Mouse (Mus musculus): ENCODE data around the gene Atp6v0a4. TPM values are rescaled to one million over a fixed set of nuclear protein-coding genes. Genes with fewer than 3 reads are reported as not detected.
A peak's percentile ranks its signal among the peaks of the same experiment; 100 is the strongest.

Atp6v0a4 gene
- polyA plus RNA-seq, 1 experiment from 2014 or later = 0.45 TPM

DNA sequence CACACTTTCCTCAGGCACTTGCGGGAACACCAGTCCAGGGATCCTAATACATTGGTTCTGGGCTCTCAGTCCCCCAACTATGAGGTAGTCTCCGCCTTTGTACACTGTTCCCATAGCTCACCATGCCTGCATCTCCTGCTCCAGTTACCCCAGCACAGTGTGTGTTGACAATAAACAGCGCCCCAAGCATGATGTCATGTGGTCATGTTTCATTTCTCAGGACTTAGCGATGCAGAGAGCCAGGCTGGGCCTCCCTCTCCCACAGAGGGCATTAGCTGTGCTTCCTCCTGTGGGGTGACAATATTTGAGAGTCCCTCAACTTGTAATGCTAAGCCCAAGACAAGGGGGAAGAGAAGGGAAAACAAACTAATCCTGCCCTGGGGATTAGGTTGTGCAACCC, 76.4 kb downstream of the Atp6v0a4 start:
- Histone ChIP-seq H3K27ac (replicated peaks) (0 out of 2 replicates have a peak overlapping the region, but pooled peaks have one; percentile 64), H3K36me3 (no peaks in the 10 kb centered on the region)
- no peak for ATAC-seq (ENCODE audit: extremely low read depth, insufficient number of reproducible peaks, low FRiP score, low TSS enrichment)

DNA sequence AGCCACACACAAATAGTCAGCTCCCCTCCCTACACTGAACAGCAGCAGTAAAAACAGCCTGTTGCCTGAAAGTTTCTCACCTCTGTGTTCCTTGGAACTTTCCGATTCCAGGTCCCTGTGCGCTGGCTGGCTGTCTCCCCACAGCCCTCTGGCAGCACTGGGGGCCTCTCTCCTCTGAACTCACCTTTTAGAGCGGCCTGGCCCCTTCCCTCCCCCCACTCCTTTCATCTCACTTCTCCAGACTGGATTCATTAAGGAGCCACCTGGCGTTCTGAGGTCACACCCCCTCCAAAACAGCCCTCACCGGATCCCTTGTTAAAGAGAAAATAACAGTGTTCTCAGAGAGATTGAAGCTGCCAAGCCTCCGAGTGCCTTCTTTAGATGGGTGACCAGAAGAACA, 77.5 kb downstream of the Atp6v0a4 start, which contains the start of gene Svopl:
TSS of gene Svopl (minus strand) at position 159 of the 400 bp plus-strand sequence.
- ATAC-seq (ENCODE audit: extremely low read depth, insufficient number of reproducible peaks, low FRiP score, low TSS enrichment) = no peak
- H3K27me3 ChIP-seq (replicated peaks) = no peaks in the 10 kb centered on the region
- WGBS = 35% methylated on average over 6 of the region's 6 CpGs
- H3K4me2 ChIP-seq = no peak within 1 kb of the TSS
- H3K4me3 ChIP-seq = no peak within 1 kb of the TSS
- H3K9me3 ChIP-seq = 0 out of 2 replicates have a peak, but pooled peaks cover 5% of the 10 kb centered on the region
- H3K36me3 ChIP-seq = no peaks in the 10 kb centered on the region
- peaks cover 12% of the 10 kb centered on the region for H3K4me1 ChIP-seq
- H3K27ac ChIP-seq (replicated peaks) = no peak within 1 kb of the TSS
- H3K9ac ChIP-seq = no peak within 1 kb of the TSS

More for the DNA sequence above, 76.4 kb downstream of the Atp6v0a4 start:
- Histone ChIP-seq H3K4me1 (peaks cover 12% of the 10 kb centered on the region), H3K9me3 (0 out of 2 replicates have a peak, but pooled peaks cover 5% of the 10 kb centered on the region), H3K27me3 (replicated peaks) (no peaks in the 10 kb centered on the region), H3K4me3 (no peak overlapping the region), H3K9ac (no peak overlapping the region), H3K4me2 (no peak overlapping the region)
- 69% methylated on average over 4 of the region's 4 CpGs for WGBS

DNA sequence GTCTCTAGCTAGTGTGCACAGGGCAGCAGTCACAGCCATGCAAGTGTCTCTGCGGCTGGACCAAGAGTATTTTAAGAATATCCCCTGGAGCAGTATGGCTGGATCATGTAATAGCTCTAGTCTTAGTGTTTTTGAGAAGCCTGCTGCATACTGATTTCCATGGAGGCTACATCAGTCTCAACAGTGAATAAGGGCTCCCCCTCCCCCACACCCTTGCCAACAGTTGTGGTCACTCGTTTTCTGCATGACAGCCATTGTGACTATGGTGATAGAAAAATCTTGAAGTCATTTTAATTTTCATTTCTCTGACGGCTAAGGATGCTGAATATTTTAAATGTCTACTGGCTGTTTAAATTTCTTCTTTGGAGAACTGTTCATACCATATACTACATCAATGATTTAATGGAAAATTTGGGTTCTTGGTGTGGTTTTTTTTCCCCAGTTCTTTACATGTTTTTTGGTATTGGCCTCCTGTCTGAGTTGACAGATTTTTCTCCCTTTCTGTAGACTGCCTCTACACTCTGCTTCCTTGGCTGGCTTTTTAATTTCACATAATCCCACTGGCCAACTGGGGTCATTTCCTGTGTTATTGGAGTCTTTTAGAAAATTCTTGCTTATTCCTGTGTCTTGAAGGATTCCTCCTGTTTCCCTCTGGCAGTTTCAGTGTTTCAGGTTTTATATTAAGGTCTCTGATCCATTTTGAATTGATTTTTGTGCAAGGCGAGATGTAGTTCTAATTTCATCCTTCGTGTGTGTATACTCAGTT, 91.4 kb downstream of the Atp6v0a4 start:
- H3K4me1 ChIP-seq = peaks cover 11% of the 10 kb centered on the region
- ATAC-seq (ENCODE audit: extremely low read depth, insufficient number of reproducible peaks, low FRiP score, low TSS enrichment) = no peak
- H3K4me3 ChIP-seq = no peak overlapping the region
- no peaks in the 10 kb centered on the region for H3K9me3 ChIP-seq
- WGBS = 72% methylated on average over 5 of the region's 5 CpGs
- no peaks in the 10 kb centered on the region for H3K27me3 ChIP-seq (replicated peaks)
- H3K27ac ChIP-seq (replicated peaks) = peak overlapping the region; percentile 42; the same call in 1 of the 2 replicates
- H3K4me2 ChIP-seq = no peak overlapping the region
- H3K36me3 ChIP-seq = no peaks in the 10 kb centered on the region
- no peak overlapping the region for H3K9ac ChIP-seq

DNA sequence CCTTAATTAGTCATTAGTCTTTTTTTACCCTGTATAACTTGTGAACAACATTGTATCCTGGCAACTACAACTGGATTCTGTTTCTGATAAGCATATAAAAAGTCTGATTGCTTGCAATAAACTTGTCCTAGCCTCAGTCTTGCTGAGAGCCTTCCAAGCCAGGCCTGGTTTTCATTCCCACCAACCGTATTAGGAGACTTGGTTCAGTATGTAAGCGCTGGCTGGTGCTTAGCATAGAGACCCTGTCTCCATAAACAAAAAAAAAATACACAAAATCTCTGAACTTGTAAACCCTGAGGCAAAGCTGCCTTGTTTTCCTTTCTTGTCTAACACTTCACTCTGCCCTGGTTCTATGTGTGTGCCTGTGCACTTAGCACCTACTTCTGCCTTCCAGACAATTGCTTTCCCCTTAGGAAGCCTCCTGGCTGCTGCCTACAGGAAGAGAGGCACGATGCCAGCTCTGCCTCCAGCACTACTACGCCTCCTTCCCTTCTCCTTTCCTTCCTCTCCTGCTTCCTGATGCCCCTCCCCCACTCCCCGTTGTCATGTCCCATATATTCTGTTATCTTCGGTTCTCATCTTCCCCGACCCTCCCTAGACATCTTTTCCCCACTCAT, 92.4 kb downstream of the Atp6v0a4 start:
- H3K4me3 ChIP-seq = no peak overlapping the region
- 36% methylated on average over 7 of the region's 7 CpGs for WGBS
- H3K27ac ChIP-seq (replicated peaks) = peak overlapping the region; percentile 42; the same call in 1 of the 2 replicates
- H3K4me1 ChIP-seq = peaks cover 11% of the 10 kb centered on the region
- H3K4me2 ChIP-seq = no peak overlapping the region
- H3K9ac ChIP-seq = no peak overlapping the region
- H3K27me3 ChIP-seq (replicated peaks) = no peaks in the 10 kb centered on the region
- H3K36me3 ChIP-seq = no peaks in the 10 kb centered on the region
- no peaks in the 10 kb centered on the region for H3K9me3 ChIP-seq
- no peak for ATAC-seq (ENCODE audit: extremely low read depth, insufficient number of reproducible peaks, low FRiP score, low TSS enrichment)

DNA sequence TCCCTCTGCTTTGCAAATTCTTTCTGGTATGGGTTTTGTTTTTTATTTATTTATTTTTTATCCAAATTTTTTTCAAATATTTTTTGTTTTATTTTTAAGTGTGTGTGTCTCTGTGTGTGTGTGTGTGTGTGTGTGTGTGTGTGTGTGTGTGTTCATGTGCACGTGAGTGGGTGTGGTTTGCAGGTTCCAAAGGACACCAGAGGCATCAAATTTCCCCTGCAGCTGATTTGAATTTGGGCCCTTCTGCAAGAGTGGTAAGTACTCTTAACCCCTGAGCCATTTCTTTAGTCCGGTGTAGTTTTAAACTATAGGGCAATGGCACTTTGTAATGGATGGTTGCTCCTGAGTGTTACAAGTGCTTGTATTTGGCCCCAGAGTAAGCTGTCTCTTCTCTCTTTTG, 96.2 kb downstream of the Atp6v0a4 start:
- H3K27me3 ChIP-seq (replicated peaks) = no peaks in the 10 kb centered on the region
- no peak overlapping the region for H3K4me2 ChIP-seq
- no peak overlapping the region for H3K4me3 ChIP-seq
- no peak overlapping the region for H3K27ac ChIP-seq (replicated peaks)
- H3K4me1 ChIP-seq = peaks cover 11% of the 10 kb centered on the region
- H3K9me3 ChIP-seq = no peaks in the 10 kb centered on the region
- 58% methylated on average over 2 of the region's 2 CpGs for WGBS
- H3K36me3 ChIP-seq = no peaks in the 10 kb centered on the region
- ATAC-seq (ENCODE audit: extremely low read depth, insufficient number of reproducible peaks, low FRiP score, low TSS enrichment) = no peak
- no peak overlapping the region for H3K9ac ChIP-seq

DNA sequence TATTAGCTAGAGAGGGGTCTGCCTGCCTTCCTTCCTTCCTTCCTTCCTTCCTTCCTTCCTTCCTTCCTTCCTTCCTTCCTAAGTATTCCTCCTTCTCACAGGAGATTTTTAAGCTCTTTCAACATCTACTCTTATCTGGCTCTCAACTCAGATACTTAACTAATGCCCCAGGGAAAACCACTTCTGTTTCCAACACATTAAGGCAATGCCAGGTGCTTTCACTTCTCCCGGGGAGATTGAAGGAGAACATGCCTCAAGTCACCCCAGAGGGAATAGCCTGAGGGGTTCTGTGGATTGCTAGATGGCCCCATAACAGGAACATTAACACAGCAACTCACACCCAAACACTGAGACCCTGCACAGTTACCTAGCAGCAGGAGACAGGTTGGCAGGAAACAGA, 96.6 kb downstream of the Atp6v0a4 start:
- Histone ChIP-seq H3K9me3 (no peaks in the 10 kb centered on the region), H3K9ac (no peak overlapping the region), H3K36me3 (no peaks in the 10 kb centered on the region), H3K4me2 (no peak overlapping the region), H3K27me3 (replicated peaks) (no peaks in the 10 kb centered on the region), H3K4me1 (peaks cover 11% of the 10 kb centered on the region), H3K4me3 (no peak overlapping the region), H3K27ac (replicated peaks) (no peak overlapping the region)
- WGBS = 24% methylated on average over 1 of the region's 1 CpGs
- no peak for ATAC-seq (ENCODE audit: extremely low read depth, insufficient number of reproducible peaks, low FRiP score, low TSS enrichment)

DNA sequence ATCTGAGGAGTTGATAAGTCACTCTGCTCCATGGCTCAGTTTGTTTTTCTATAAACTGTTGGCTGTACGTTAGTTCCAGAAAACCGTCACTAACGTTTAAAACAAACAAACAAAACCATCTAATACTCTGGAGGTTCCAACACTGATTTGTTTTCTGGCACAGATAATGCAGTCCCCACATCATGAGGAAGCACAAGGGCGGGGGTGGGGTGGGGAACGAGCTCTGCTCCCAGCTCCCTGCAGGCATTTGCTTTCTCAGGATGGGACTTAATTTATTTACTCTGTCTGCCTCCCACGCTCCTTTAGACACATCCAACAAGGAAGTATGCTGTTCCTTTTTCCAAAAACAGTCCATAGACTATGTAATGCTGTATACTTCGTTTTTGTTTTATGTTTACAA, 101.1 kb downstream of the Atp6v0a4 start:
- 28% methylated on average over 7 of the region's 7 CpGs for WGBS
- Histone ChIP-seq H3K27ac (replicated peaks) (no peak overlapping the region), H3K4me2 (no peak overlapping the region), H3K9ac (no peak overlapping the region), H3K4me3 (no peak overlapping the region), H3K9me3 (no peaks in the 10 kb centered on the region), H3K36me3 (no peaks in the 10 kb centered on the region), H3K27me3 (replicated peaks) (no peaks in the 10 kb centered on the region), H3K4me1 (no peaks in the 10 kb centered on the region)
- ATAC-seq (ENCODE audit: extremely low read depth, insufficient number of reproducible peaks, low FRiP score, low TSS enrichment) = no peak

DNA sequence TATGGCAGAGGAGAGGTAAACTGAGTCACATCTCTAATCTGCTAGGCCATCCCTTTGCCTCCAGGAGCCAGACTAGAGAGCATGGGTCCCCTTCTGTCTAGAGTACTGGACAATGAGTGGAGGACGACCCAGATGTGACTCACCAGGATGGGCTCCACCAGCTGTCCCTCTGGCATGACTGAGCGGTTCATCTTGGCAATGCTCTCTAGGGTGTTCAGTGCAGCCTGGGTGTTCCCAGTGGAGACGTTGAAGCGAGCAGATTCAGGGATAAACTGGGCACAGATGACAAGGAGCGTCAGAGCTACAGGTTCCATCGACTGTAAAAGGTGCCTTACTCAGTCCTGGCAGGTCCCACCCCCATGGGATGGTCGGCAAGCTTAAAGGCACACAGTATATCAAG, 103.0 kb downstream of the Atp6v0a4 start:
- Histone ChIP-seq H3K9me3 (no peaks in the 10 kb centered on the region), H3K27me3 (replicated peaks) (no peaks in the 10 kb centered on the region), H3K4me3 (no peak overlapping the region), H3K4me1 (no peaks in the 10 kb centered on the region), H3K27ac (replicated peaks) (no peak overlapping the region), H3K4me2 (no peak overlapping the region), H3K36me3 (no peaks in the 10 kb centered on the region), H3K9ac (no peak overlapping the region)
- 75% methylated on average over 7 of the region's 7 CpGs for WGBS
- ATAC-seq (ENCODE audit: extremely low read depth, insufficient number of reproducible peaks, low FRiP score, low TSS enrichment) = no peak

DNA sequence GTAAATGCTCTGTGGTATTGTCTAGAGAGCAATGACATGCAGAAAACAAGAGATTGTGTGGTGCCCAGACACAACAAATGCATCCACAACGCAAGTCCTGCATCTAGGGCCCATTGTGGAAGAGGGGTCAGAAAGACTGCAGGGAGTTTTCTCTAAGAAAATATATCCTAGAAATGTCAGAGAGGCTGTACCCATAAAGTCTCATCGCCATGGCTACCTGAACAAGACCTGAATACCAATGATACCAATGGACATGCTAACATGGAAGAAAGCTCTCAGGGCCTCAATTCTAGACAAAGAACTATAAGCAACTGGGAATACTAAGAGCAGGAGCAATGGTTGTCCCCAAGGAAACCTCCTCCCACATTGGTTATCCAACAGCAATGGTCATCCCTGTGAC, 111.6 kb downstream of the Atp6v0a4 start:
- WGBS = 79% methylated on average over 2 of the region's 2 CpGs
- Histone ChIP-seq H3K27me3 (replicated peaks) (no peaks in the 10 kb centered on the region), H3K4me1 (no peaks in the 10 kb centered on the region), H3K36me3 (no peaks in the 10 kb centered on the region), H3K27ac (replicated peaks) (no peak overlapping the region), H3K9ac (no peak overlapping the region), H3K9me3 (no peaks in the 10 kb centered on the region), H3K4me3 (no peak overlapping the region), H3K4me2 (no peak overlapping the region)
- no peak for ATAC-seq (ENCODE audit: extremely low read depth, insufficient number of reproducible peaks, low FRiP score, low TSS enrichment)

DNA sequence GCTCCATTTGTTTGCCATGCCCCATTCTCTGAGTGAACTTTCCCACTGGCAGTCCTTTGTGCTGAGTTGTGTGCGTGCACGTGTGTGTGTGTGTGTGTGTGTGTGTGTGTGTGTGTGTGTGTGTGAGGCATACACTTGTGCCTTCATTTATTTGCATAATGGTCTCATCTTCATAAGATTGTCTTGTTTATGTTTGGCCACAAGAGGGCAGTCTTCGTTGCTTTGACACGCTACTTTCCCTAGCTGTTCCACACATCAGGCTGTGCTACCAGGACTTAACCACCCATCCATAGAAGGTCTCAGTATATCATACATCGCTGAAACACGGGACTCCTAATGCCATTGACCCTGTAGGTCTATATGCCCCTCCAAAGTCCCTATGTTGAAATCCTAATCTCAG, 116.9 kb downstream of the Atp6v0a4 start:
- no peak for ATAC-seq (ENCODE audit: extremely low read depth, insufficient number of reproducible peaks, low FRiP score, low TSS enrichment)
- no peak overlapping the region for H3K4me2 ChIP-seq
- no peak overlapping the region for H3K9ac ChIP-seq

More for the DNA sequence above, 116.9 kb downstream of the Atp6v0a4 start:
- no peaks in the 10 kb centered on the region for H3K9me3 ChIP-seq
- H3K36me3 ChIP-seq = no peaks in the 10 kb centered on the region
- no peak overlapping the region for H3K27ac ChIP-seq (replicated peaks)
- no peak overlapping the region for H3K4me3 ChIP-seq
- 13% methylated on average over 6 of the region's 6 CpGs for WGBS
- H3K4me1 ChIP-seq = no peaks in the 10 kb centered on the region
- no peaks in the 10 kb centered on the region for H3K27me3 ChIP-seq (replicated peaks)
